Mouse (Mus musculus) cerebellum, postnatal 14 days (tissue): ENCODE data around the gene Lrp2bp.

Experiments used
- DNase-seq, 2 experiments: peaks; one replicate each; pipeline ENCODE4 v3.0.0; 2021; ENCODE audit warnings: mixed read lengths in 2 of 2

Gene Lrp2bp

DNA sequence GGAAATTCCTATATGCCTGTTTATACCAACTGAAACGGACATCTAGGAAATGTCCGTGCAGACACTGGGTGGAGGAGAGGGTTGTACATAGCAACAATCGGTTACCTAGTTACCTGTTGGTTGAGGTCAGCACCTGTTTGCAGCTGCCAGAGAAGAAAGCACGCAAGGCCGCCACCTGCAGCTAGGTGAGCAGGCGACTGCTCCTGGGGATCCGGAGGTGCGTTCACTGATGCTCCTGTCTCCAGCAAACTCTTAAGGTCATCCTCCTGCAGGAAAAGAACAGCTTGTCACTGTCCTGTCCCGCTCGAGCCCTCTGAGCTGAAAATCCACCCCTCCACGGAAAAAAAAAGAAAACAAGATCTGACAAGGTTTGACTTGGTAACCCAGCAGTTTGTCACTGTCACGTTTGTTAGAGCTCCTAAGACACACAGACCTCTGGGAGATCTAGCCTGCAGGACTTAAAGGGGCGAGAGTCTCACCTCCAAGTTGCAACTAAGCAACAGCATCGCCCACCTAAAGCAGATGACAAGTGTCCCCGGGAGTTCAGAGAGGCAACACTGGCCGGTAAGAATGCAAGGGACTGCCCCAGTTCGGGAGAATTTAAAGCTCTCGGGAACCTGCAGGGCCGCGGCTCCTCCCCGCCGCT, at the start of gene Lrp2bp:
Gene Lrp2bp (plus strand): TSS at position 166 of the 646 bp plus-strand sequence.
- DNase-seq, result peak; percentile 43 to 55

DNA sequence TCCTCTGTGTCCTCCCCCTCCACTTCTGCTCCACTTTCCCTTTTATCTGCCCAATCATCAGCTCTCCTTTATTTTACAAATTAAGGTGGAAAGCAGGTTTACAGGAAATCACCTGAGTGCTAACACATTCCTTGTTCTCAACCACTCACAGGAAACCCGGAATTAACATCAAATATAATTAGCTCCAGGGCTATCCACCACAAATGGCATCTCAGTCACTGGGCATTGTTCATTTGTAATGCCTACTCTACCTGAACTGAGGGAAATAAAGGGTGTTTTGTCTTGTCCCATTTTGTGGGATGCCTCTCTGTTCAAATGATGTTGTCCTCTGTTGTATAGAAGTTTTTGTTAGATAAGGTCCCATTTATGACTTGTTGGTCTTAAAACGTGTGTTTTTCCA, 48.5 kb upstream of the Lrp2bp start:
- no peak for DNase-seq

DNA sequence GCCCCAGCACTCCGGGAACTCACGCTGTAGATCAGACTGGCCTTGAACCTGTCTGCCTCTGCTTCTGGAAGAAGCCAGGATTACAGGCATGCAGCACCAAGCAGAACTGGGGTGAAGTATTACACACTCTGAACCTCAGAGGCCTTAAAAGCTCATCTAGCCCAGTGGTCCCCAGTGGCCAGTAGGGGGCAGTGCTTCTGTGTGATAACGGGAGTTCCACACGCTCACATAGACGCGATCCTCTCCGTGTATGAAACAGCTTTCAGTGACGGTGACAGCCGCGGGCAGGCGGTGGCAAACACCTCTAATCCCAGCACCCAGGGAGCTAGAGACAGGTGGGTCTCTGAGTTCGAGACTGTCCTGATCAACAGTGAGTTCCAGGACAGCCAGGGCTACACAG, 28.2 kb upstream of the Lrp2bp start:
- DNase-seq, result peak in 1 of 2 experiments; percentile 16

DNA sequence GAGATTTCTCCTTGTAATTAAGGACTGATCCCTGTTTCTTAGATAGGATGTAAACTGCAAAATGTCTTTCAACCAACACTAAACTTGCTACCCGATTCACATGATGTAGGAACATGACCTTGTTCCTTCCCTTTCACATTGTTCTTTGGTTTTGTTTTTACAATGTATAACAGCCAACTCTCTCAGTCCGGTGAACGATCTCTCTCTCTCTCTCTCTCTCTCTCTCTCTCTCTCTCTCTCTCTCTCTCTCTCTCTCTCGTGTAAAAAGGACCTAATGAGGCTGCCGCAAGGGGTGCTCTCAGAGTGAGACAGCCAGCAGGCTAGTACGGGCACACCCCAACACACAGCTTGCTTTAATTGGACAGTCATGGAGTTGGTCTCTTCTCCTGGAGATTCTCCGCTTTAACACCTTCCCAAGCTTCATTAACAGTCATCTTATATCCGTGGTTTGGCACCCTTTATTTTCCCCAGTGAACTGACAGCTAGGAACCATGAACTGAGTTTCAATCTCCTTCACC, 25.1 kb upstream of the Lrp2bp start:
- no peak for DNase-seq

DNA sequence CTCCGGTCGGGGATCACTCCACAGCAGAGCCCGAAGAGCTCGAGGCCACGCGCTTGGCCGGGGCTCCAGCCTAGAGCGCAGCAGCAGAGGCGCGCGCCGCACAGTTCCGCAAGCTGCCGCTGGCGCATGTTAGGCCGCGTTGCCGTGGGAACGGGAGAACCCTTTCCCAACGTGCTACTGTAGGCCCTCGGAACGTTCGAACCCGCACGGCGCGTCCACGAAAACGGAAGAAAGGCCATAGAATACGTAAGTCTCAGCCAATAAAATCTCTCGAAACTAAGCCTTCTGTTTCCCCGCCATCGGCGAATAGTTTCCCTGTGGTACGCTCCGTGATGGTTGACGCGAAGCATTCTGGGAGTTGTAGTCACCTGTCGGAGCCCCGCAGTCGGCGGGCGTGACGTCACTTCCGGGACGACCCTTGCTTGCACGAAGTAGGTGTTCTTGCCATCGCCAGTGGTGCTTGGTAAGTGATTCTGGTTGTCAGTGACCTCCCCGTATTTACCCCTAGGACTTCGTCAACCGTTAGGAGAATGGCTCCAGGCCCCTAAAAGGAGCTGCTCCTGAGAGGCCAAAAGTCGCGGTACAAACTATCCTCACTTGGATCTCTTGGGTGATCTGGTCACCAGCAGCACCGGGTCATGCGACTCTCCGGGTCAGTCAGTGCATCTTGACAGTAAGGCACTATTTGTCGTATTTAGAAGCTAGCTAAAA, 23.8 kb upstream of the Lrp2bp start, which contains the start of the genes 1700029J07Rik and Ufsp2:
Gene 1700029J07Rik (minus strand): TSS at position 127 of the 711 bp plus-strand sequence.
Gene Ufsp2 (plus strand): TSS at position 403 of the 711 bp plus-strand sequence.
- DNase-seq, result peak; percentile 99 to 100

DNA sequence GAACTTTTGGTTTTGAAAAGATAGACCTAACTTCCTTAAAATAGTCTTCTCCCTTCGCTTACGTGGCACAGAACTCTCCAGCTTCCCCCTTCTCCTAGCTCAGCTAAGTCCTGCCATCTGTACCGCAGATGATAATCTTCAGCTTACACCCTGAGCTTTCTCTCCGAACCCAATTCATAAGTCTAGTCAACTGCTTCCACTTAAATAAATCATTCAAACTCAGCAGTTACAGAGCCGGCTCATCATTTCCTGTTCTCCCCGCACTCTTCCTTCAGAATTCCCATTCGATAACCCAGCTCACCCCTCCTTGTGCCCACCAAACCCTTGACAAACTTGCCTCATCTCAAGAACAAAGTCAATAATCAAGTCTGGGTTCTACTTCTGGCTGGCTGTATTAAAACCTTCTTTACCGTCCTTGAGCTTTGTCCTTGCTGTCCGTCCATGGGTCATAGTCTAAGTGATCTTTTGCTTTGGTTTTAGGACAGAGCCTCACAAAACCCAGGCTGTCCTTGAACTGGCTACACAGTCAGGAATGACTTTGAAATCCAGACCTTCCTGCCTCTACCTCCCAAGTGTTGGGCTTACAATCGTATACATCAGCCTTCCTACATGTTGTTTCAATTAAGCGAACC, 23.1 kb upstream of the Lrp2bp start:
- no peak for DNase-seq

DNA sequence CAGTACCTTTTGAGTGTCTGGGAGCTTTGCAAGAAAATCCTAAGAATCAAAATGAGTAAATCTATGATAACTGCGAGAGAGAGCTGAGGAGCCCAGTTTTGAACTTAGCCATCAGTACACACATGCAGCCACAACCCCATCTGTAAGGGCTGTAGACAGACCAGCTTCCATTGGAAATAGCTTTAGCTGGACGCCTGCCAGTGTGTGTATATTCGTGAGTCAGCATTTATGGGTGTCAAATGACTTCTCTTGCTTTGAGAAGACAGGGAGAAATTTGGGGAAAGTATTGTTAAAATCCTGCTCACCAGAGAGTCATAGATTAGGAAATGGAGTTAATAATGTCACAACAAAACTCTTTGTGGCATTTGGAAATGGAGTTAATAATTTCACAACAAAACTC, 12.4 kb upstream of the Lrp2bp start:
- no peak for DNase-seq

DNA sequence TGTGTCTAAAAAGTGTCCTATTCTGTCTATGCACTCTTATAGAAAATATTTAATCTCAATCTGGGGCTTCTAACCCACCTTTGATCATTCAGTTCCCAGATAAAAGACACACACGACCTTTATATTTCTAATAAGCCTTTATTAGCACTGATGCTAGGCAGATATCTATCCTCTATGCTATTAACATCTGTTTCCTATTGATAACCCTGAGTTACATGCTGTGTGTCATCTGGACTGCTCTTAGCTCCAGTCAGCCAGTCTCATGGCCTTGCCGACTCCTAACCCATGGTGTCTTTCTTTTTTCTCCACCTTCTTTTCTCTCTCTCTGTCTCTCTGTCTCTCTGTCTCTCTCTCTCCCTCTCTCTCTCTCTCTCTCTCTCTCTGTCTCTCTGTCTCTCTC, 10.9 kb upstream of the Lrp2bp start:
- no peak for DNase-seq

DNA sequence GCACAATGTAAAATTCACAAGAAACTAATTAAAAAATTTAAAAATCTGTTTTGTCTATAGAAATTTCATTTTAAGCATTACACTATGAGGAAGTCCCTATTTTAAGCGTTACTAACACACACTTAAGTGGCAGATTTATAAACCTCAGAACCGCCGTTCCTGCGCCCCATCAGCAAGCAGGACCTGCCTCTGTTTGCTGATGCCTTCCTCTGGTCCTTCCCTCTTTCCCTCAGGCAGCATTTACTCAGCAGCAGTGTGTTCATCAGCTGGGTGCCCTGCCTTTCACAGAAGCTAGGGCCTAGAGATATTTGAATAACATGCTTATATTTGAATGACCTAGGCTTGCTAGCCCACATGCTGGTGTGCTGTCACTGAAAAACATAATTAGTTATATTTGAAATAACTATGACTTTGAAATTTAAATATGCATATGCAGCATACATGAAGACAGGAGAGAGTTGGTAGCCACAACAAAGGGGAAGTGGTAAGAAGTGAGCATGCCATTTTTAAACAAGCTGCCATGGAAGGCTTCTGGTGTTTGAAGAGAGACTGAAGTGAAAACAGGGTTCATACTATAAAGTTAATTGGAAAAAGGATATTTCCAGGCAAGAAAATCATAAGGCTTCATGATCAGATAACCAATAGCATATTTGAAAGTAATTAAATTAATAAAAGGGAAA, 8.3 kb upstream of the Lrp2bp start:
- DNase-seq, result no peak

DNA sequence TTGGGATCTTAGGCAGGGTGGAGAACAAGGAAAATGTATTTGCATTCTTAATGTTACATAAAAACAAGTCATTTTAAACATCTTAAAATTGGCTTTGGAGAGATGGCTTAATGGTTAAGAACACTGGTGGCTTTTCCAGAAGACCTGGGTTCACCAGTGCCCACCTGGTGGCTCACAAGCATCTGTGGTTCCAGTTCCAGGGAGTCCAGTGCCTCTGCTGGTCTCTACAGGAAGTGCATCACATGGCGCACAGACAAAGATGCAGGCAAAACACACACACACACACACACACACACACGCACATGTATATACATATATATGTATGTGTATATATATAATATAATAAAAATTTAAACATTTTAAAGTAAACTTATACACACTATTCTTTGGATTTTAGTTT, 5.0 kb upstream of the Lrp2bp start:
- peak in 1 of 2 experiments; percentile 32 for DNase-seq

DNA sequence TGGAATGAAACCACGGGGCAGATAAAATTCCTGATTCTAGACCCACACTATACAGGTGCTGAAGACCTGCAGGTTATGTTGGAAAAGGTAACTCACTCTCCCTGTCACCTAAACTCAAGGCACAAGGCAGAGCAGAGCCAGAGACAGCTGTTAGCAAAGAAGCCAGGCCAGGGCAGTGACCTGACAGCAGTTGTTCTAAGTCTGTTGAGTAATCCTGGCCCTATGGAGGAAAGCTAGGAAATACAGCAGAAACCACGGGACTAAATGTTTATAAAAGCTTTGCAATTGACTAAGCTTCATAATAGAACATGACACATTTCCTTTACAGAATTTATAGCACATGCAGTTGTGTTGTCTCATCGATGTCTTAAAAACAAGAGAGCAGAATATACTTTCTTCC, 3.5 kb upstream of the Lrp2bp start:
- DNase-seq, result no peak

DNA sequence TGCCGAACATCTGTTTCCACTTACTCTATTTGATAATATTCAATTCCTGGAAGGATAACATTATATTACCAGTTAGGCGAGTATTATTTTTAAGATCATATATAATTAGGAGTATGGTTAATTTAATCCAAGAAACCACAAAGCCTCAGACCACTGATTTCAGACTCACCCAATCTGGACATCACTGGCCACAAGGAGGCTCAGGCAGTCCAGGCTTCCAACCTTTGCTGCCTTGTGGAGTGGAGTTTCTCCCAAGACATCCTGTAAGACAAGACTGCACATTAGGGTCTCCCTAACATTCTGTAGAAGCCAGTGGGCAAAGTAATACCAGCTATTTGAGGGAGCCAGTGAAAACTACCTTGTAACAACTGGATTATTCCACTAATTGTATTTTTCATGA, 875 bp upstream of the Lrp2bp start:
- no peak for DNase-seq

DNA sequence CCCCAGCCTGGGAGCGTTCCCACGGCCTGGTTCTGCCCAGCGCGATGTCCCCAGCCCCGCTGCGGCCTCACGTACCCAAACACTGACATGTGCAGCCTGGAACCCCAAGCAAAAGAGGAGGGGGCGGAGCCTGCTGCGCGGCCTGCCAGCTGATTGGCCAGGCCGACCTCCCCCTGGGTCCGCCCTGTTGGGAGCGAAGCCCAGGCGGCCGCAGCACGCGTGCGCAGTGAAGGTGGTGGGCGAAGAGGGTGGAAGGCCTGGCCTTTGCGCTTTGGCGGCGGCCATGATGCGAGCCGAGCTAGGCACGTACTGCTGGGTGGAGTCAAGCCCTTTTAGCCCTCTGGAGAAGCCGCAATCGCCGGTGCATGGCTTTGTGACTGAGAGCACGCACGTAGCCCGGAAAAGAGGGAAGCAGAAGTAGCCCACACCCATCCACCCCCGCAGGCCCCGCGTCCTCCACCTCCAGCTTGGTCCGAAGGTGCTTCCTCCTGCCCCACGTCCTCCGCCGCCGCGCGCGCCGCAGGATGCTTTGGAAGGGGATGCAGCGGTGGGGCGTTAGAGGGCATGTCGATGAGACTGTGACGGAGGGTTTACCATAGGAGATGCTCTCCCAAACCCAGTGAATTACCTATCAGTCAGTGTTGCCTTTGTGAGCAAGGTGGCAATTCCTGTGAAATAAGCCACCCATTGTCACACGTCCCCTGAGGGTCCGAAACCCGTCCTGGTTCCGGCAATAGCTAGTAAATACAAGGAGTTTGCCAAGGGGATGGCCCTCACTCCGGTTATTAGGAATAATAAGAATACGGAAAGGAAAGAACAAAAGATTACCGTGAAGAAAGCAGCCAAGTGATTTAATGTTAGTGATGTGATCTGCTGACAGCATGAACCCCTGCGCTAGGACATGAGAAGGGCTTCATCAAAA, 942 bp downstream of the Lrp2bp start:
- DNase-seq, result peak; percentile 99 to 100

DNA sequence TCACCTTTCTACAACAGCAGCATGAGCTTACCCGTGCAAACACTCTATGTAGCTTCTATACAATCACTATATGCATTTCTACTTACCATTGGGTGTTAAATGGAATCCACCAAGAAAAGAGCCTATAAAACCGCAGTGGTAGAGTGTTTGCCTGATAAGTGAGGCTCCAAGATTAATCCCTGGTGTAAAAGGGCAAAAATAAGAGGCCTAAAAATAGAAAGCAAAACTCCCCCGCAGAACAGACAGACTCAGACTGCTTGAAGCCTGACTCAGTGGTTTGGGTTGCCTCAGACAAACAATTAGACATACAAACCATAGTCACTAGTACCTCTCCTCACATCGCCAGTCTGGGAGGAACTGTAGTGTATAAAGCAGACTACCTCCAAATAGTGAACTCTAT, 6.5 kb downstream of the Lrp2bp start, which contains the start of gene Ankrd37:
Gene Ankrd37 (minus strand): TSS at position 112 of the 400 bp plus-strand sequence.
- DNase-seq, result no peak

DNA sequence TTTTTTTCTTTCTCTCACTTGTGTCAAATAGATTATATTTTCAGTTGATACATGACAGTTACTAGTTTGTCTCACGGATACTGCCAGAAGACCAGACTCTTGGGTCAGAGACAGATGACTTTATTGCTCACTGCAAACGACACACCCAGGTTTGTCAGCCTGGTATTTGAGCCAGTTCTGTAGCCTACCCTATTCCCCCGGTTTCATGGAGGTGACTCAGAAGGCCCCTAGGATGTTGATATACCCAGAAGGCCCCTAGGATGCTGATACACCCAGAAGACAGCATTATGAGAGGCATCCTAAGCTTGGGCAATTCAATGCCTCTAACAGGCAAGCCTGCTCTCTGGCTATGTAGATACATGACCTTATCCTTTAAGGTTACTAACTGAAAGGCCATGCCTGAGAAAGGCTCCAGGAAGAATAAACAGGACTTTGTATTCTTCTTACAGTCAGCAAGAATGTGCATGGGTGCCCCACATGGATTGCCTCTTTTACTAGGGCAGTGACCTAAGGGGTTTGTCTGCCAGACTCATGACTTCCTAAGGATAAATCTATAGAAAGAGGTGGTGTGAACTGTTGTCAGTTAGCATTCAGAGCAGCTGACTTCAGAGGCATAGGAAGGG, 8.1 kb downstream of the Lrp2bp start:
- DNase-seq, result no peak

DNA sequence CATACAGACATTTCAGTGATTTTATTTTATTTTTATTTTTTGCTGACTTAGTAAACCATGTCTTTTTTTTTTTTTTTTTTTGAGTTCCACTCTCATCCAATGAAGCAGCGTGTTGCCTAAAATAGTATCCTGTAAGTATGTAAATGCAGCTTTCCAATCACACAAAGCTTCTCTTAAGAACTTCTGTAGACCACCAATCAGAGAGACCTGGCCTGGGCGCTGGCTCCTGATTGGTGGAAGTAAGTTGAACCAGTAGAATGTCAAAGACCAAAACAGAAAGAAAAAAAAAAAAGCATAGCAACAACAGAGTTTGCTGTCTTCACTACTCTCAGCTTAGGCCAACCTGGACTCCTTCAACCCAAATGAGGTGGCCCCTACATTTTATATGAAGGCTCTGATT, 11.2 kb downstream of the Lrp2bp start:
- peak; percentile 28 for DNase-seq

DNA sequence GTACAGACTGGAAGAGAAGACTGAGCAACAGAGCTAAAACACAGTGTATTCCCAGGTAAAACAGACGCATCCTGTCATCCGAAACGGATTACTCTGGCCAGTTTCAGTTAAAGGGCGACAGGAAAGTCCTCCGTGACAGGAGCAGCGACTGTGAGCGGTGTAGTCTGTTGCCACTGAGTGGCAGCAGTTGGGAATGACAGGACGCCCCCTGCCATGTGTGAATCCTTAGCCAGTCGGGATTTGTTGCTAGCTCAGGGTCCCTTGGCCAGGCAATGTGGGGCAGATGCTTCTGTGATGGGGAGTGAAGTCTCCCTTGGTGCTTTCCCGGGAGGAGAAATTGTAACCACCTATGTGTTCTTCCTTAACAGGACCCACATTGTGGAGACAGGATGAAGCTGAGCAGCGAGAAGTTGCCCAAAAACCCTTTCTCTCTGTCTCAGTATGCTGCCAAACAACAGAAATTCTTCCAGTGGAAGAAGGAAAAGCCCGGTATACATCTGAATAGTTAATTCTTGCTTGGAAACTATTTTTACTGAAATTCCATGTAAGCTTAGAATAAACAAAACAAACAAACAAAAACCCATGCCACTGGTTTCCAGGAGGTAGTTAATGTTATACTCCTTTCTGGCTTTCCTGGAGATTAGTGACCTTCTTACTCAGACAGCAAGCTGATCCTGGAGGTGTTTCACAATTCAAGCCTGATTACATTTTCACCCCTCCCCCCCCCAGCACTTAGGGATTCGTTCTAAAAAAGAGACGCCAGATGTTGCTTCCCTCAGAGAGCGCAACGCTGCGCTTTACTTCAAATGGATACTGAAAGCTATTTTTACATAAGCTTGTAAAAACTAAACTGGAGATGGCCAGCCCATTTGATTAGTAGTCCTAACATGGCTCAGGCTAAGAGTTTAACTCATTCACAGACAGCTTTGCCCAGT, 11.9 kb downstream of the Lrp2bp start:
- peak; percentile 57 to 72 for DNase-seq

DNA sequence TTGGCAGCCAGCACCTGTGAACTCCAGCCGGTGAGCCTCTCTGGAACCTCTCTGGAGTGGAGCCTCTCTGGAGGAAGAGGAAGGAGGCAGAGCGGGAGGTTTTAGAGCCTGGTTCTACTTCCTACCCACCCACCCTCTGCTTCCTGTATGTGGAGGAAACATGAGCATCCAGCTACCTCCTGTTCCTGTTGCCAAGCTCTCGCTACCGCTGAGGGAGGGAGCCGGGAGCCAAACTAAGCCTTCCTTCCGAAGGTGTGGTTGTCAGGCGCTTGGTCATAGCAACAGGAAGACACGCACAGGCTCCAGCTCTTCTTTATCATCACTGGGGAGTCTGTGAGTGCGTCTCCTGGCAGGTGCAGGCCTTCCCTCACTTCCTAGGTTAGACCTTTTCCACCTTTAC, 23.1 kb downstream of the Lrp2bp start:
- DNase-seq, result no peak

DNA sequence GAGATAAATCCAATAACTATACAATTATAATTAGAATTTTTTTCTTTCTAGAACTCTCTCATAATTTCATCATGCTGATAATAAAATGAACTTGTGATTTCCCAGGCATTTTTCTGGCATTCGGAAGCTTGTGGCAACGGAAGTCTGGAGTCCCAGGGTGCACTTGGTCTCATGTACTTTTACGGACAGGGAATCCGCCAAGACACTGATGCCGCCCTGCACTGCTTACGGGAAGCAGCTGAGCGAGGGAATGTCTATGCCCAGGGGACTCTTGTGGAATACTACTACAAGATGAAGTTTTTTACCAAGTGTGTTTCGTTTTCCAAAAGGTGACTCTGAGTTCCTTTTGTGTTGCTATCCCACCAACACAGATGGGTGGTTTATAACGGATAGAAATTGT, 23.7 kb downstream of the Lrp2bp start:
- no peak for DNase-seq

DNA sequence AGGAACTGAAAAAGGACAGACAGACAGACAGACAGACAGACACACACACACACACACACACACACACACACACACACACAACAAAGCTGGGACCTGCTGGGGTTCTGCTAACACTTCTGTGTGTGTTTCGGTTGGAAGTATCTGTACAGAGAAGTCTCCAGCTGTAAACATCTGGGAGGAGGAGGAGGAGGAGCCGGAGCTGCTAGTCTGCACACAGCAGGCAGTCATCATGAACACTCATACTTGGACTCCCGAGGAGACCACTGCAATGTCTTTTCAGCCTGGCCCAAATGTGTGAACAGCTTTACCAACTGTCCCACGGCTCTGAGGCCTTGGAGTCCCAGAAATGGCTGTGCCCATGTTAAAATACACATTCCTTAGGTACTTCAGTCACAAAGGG, 25.3 kb downstream of the Lrp2bp start:
- no peak for DNase-seq
